Mouse (Mus musculus) heart, adult 2 months (tissue): ENCODE results near the gene Sec22a.

Experiments used
- CTCF ChIP-seq: fragments of 200-600 bp; IDR thresholded peaks from 2 replicates; pipeline ENCODE4 v1.8.1; 2022; ENCODE audit warnings: antibody characterized with exemption, mild to moderate bottlenecking, moderate library complexity
- EP300 ChIP-seq: fragments of 200-500 bp; IDR thresholded peaks from 2 replicates; pipeline ENCODE4 v1.6.1; 2011; ENCODE audit warnings: low read depth, low read length, control low read depth; ENCODE audit not compliant: insufficient read depth

- TF ChIP-seq CTCF (no peak), EP300 (no peak)
These were observed 63.6 kb downstream of the Sec22a start for GRCm38 (mm10) chr16:35300156-35300555.
